Mouse (Mus musculus) midbrain, embryonic 11.5 days (tissue): ENCODE measurements around the gene Nap1l4. TPM values are rescaled to one million over a fixed set of nuclear protein-coding genes. Genes with fewer than 3 reads are reported as not detected.

ENCODE experiments used
- ATAC-seq: fragments of 200-750 bp; cut with Nextera tagmentation; 2 replicates; pipeline ENCODE4 v1.8.0; 2017; ENCODE audit warnings: moderate TSS enrichment, moderate library complexity; ENCODE audit not compliant: low FRiP score
- DNase-seq: peaks from one replicate; pipeline ENCODE4 v3.0.0; 2015; ENCODE audit warnings: low spot score; ENCODE audit errors: missing footprints
- H3K27ac ChIP-seq: fragments of 300-500 bp; sonication (generic); 2 replicates; pipeline ENCODE4 v1.5.1; 2014; ENCODE audit warnings: low read depth, low read length
- H3K27me3 ChIP-seq: fragments of 300-500 bp; sonication (generic); 2 replicates; pipeline ENCODE4 v1.6.1; 2014; ENCODE audit warnings: mild to moderate bottlenecking, low read length, moderate library complexity, mixed read lengths; ENCODE audit not compliant: control insufficient read depth, insufficient read depth
- H3K36me3 ChIP-seq: fragments of 300-500 bp; sonication (generic); 2 replicates; pipeline ENCODE4 v1.6.1; 2014; ENCODE audit warnings: mild to moderate bottlenecking, low read length, moderate library complexity, mixed read lengths; ENCODE audit not compliant: control insufficient read depth, insufficient read depth
- H3K4me1 ChIP-seq: fragments of 300-500 bp; sonication (generic); 2 replicates; pipeline ENCODE4 v1.6.1; 2014; ENCODE audit warnings: low read length; ENCODE audit not compliant: control insufficient read depth, insufficient read depth
- H3K4me2 ChIP-seq: fragments of 300-500 bp; sonication (generic); 2 replicates; pipeline ENCODE4 v1.6.1; 2014; ENCODE audit warnings: mild to moderate bottlenecking, moderate library complexity
- H3K4me3 ChIP-seq: fragments of 300-500 bp; sonication (generic); 2 replicates; pipeline ENCODE4 v1.5.1; 2014; ENCODE audit warnings: low read depth, low read length
- H3K9ac ChIP-seq: fragments of 300-500 bp; sonication (generic); 2 replicates; pipeline ENCODE4 v1.6.1; 2014; ENCODE audit warnings: low read length
- H3K9me3 ChIP-seq: fragments of 300-500 bp; sonication (generic); 2 replicates; pipeline ENCODE4 v1.6.1; 2016; ENCODE audit warnings: low read length; ENCODE audit not compliant: control insufficient read depth
- WGBS: fragments of 180-500 bp; shearing (Covaris S2); extraction: QIAGEN DNeasy Blood & Tissue Kit; methylation state at CpG from one replicate; pipeline ENCODE4 v1.1.7; 2014; 5-methylcytosine and 5-hydroxymethylcytosine counted together
- polyA plus RNA-seq: library from polyadenylated mRNA; unstranded; fragments of >200 nt; fragmentation: Nextera tagmentation; extraction: Ambion mirVana; gene quantifications from 2 replicates; pipeline ENCODE4 v1.2.1, GENCODE M21; 2014

The Nap1l4 gene
- polyA plus RNA-seq, 1 experiment from 2014 or later, result 194 TPM

- Histone ChIP-seq H3K4me3 (no peak overlapping the region), H3K9me3 (no peaks in the 10 kb centered on the region), H3K27me3 (no peaks in the 10 kb centered on the region), H3K4me1 (0 out of 2 replicates have a peak, but pooled peaks cover 2% of the 10 kb centered on the region), H3K36me3 (no peaks in the 10 kb centered on the region), H3K9ac (no peak overlapping the region), H3K27ac (no peak overlapping the region), H3K4me2 (no peak overlapping the region)
- DNase-seq, result peak; percentile 91
- ATAC-seq, result no peak
- WGBS, result 29% methylated on average over 13 of the region's 13 CpGs
Observed at GRCm38 (mm10) chr7:143480498-143480897, 68.4 kb downstream of the Nap1l4 start.

DNA sequence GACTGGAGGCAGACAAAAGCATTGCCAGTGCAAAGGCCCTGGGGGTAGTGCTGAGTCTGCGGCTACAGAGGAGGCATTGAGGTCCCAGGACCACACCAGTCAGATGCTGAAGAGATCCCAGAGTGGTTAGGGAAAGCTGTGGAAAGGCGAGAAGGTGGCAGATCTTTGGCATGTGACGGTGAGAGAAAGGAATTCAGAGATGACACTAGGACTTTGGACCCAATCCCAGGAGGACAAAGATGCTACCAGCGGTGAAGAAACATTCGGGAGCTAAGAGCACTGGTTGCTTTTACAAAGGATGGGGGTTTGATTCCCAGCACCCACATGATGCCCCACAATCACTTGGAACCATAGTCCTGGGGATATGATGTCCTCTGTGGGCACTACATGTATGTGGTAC, 71.1 kb downstream of the Nap1l4 start:
- ATAC-seq (no peak), DNase-seq (no peak)
- H3K4me3 ChIP-seq, result no peak overlapping the region
- no peaks in the 10 kb centered on the region for H3K9me3 ChIP-seq
- H3K9ac ChIP-seq, result no peak overlapping the region
- H3K4me2 ChIP-seq, result no peak overlapping the region
- no peaks in the 10 kb centered on the region for H3K27me3 ChIP-seq
- H3K27ac ChIP-seq, result no peak overlapping the region
- H3K4me1 ChIP-seq, result 0 out of 2 replicates have a peak, but pooled peaks cover 2% of the 10 kb centered on the region
- WGBS, result 91% methylated on average over 5 of the region's 5 CpGs
- no peaks in the 10 kb centered on the region for H3K36me3 ChIP-seq

GRCm38 (mm10) chr7:143476702-143477335, 72.1 kb downstream of the Nap1l4 start:
- H3K4me2 ChIP-seq, result no peak overlapping the region
- no peak overlapping the region for H3K27ac ChIP-seq
- no peaks in the 10 kb centered on the region for H3K36me3 ChIP-seq
- no peak for ATAC-seq
- 95% methylated on average over 3 of the region's 3 CpGs for WGBS
- H3K4me3 ChIP-seq, result no peak overlapping the region
- H3K9me3 ChIP-seq, result no peaks in the 10 kb centered on the region
- no peak for DNase-seq
- H3K27me3 ChIP-seq, result no peaks in the 10 kb centered on the region
- no peaks in the 10 kb centered on the region for H3K4me1 ChIP-seq
- no peak overlapping the region for H3K9ac ChIP-seq

DNA sequence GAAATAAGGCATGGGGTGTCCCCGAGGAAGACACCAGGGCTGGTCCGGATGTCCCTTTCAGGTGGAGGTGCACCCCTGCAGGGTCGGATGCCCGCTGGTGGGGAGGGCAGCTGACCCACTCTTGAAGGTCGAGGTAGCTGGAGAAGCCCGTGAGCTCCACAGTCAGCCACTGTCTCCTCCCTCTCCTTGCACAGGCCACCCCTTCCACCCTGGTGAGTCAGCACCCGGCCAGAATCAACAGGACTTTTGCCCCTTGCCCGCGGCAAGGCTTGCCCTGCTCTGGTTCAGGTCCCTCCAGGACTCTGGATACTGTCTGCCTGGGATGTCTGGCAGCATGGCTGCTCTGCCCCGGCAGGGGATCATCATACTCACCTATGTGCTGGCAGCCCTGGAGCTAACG, 73.0 kb downstream of the Nap1l4 start:
- DNase-seq, result no peak
- no peaks in the 10 kb centered on the region for H3K36me3 ChIP-seq
- WGBS, result 81% methylated on average over 11 of the region's 11 CpGs
- H3K27ac ChIP-seq, result no peak overlapping the region
- H3K9me3 ChIP-seq, result no peaks in the 10 kb centered on the region
- no peak overlapping the region for H3K4me2 ChIP-seq
- H3K9ac ChIP-seq, result no peak overlapping the region
- ATAC-seq, result no peak
- no peak overlapping the region for H3K4me3 ChIP-seq
- no peaks in the 10 kb centered on the region for H3K4me1 ChIP-seq
- no peaks in the 10 kb centered on the region for H3K27me3 ChIP-seq

GRCm38 (mm10) chr7:143474811-143475210, 74.1 kb downstream of the Nap1l4 start:
- no peak for DNase-seq
- ATAC-seq, result no peak
- no peaks in the 10 kb centered on the region for H3K27me3 ChIP-seq
- no peaks in the 10 kb centered on the region for H3K36me3 ChIP-seq
- no peak overlapping the region for H3K4me2 ChIP-seq
- no peak overlapping the region for H3K27ac ChIP-seq
- H3K4me3 ChIP-seq, result no peak overlapping the region
- no peaks in the 10 kb centered on the region for H3K4me1 ChIP-seq
- 33% methylated on average over 8 of the region's 10 CpGs for WGBS
- no peak overlapping the region for H3K9ac ChIP-seq
- no peaks in the 10 kb centered on the region for H3K9me3 ChIP-seq

DNA sequence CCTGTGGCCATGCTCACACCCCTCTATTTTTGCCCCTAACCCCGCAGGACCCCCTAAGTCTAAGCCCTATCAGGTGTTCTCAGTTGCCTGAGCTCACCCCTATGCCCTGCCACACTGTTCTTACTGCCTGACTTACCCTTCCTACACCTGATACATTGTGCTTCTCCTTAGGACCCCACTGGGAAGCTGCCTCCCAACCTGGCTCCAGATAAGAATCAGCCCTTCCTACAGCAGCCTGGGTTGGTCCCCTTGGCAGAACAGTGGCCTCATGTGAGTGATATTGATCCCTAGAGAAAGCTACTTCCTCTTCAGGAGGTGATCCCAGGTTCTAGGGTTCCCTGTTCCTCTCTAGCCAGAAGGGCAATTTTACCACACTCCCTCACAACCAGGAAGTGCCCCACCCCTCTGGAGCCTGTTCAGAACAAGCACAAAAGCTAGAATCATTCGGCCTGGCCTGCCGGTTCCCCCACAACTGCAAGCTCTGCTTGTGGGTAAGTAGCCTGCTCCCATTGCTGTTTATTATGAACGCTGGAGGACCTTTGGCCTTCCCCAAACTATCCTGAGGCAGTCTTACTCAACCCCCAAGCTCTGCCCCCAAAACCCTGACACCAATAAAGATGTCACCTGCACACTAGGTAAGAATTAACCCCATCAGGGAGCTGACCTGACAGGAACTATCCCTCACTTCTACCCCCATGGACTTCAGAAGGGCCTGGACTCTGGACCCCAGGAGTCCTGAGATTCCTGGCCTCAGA, 75.4 kb downstream of the Nap1l4 start, which contains the start of gene Slc22a18:
TSS of gene Slc22a18 (plus strand) at position 390 of the 755 bp plus-strand sequence.
- Histone ChIP-seq H3K4me2 (no peak within 1 kb of the TSS), H3K36me3 (no peaks in the 10 kb centered on the region), H3K9ac (no peak within 1 kb of the TSS), H3K9me3 (no peaks in the 10 kb centered on the region), H3K27me3 (no peaks in the 10 kb centered on the region), H3K4me1 (no peaks in the 10 kb centered on the region), H3K27ac (no peak within 1 kb of the TSS), H3K4me3 (no peak within 1 kb of the TSS)
- WGBS, result 56% methylated on average over 4 of the region's 4 CpGs
- DNase-seq (no peak), ATAC-seq (no peak)

DNA sequence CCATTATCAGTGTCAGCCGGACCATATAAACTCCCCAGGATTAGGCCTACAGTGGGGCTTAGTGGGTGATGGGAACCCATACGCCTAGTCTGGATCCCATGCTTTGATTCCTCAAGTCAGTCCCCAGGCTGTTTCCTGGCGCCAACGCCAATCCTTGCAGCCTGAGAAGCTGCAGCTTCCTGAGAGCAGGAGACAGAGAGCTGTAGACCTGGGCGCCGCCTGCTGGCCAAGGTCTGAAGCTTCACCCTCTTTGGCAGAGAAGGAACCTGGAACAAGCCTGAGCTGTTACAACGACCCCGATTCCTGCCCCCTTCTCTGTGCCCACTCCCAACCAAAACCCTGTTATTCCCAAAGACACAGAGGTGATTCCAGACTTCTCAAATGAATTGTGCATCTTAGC, 79.0 kb downstream of the Nap1l4 start:
- H3K9me3 ChIP-seq, result no peaks in the 10 kb centered on the region
- no peak overlapping the region for H3K4me3 ChIP-seq
- ATAC-seq (no peak), DNase-seq (peak; percentile 95)
- no peaks in the 10 kb centered on the region; the same call in 1 of the 2 replicates for H3K27me3 ChIP-seq
- no peak overlapping the region for H3K27ac ChIP-seq
- H3K36me3 ChIP-seq, result no peaks in the 10 kb centered on the region
- no peak overlapping the region for H3K4me2 ChIP-seq
- peaks cover 17% of the 10 kb centered on the region for H3K4me1 ChIP-seq
- no peak overlapping the region for H3K9ac ChIP-seq
- 25% methylated on average over 8 of the region's 8 CpGs for WGBS

GRCm38 (mm10) chr7:143467714-143468113, 81.2 kb downstream of the Nap1l4 start:
- no peak overlapping the region for H3K4me3 ChIP-seq
- ATAC-seq (peak; percentile 53), DNase-seq (peak; percentile 89)
- peaks cover 22% of the 10 kb centered on the region for H3K4me1 ChIP-seq
- no peaks in the 10 kb centered on the region for H3K36me3 ChIP-seq
- H3K27ac ChIP-seq, result no peak overlapping the region
- no peaks in the 10 kb centered on the region; the same call in 1 of the 2 replicates for H3K27me3 ChIP-seq
- H3K9me3 ChIP-seq, result no peaks in the 10 kb centered on the region
- 7% methylated on average over 6 of the region's 6 CpGs for WGBS
- H3K4me2 ChIP-seq, result no peak overlapping the region
- no peak overlapping the region for H3K9ac ChIP-seq

DNA sequence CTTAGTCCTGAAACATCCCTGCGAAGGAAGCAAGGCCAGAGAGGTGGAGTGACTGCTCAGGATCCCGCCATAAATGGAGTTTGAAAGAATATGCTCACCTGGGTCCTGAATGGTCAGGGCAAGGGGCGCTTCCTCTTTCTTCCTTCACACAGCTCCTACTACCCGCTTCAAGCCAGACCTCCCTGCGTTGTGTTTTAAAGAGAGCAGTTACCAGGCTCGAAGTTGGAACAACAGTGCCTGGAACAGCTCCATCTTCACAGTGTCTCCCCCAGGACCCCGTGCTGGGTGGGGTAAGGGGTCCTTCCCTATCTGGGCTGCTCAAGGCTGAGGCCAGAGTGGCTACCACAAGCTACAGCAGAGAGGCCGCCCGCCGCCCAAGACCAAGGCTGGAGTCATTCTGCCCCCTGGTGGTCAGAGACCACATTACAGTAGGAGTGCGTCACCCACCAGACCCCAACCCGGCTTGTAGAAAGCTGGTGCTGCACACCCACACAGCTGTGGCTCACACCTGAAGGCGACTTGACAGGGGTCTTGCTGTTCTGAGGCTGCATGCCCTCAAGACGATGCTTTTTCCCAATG, 82.7 kb downstream of the Nap1l4 start:
- H3K4me1 ChIP-seq, result peaks cover 23% of the 10 kb centered on the region
- peak; percentile 52 for ATAC-seq
- H3K4me3 ChIP-seq, result no peak overlapping the region
- H3K9me3 ChIP-seq, result no peaks in the 10 kb centered on the region
- DNase-seq, result peak; percentile 99
- no peak overlapping the region for H3K4me2 ChIP-seq
- H3K27me3 ChIP-seq, result no peaks in the 10 kb centered on the region; the same call in 1 of the 2 replicates
- WGBS, result 34% methylated on average over 14 of the region's 14 CpGs
- H3K27ac ChIP-seq, result no peak overlapping the region
- no peak overlapping the region for H3K9ac ChIP-seq
- no peaks in the 10 kb centered on the region for H3K36me3 ChIP-seq
